15 mouse cellular contexts compared by ENCODE assay signal in the genomic region with DNA sequence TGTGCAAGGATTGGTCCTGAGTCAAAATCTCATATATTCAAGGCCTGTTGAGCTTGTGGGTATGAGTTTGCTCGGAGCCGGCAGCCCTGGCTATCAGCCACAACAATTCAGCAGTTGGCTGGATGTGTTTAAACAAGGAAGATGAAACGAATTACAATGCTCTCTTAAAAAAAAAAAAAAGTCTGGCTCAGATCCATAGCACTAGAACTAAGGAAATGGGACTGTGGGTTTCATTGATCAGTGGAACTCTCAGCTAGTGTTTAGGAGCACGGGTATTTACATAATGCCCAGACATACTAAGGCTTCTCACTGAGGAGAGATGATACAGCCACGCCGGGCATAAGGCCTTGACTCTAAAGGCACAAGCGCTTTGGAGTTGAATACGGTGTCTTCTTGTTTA. TPM values are rescaled to one million over a fixed set of nuclear protein-coding genes. Genes with fewer than 3 reads are reported as not detected.
DNase-seq lines count a peak whose midpoint lies in the region; ATAC-seq and TF ChIP-seq lines count a peak whose summit lies in the region.
"Had no signal": no experiment of that assay in that cellular context is flagged by ENCODE, and none has a peak within 500 bp of the region (broad histone marks: within the 10 kb centered on the region; RNA-seq: fewer than 3 reads in every experiment).

No protein-coding gene starts in this region.

- no peak for TF ChIP-seq POLR2A in brain, embryonic 14.5 days (IDR thresholded peaks at IDR 0.05; ENCODE audit: borderline replicate concordance, extremely low read depth, insufficient read depth, insufficient read length, poor library complexity, severe bottlenecking)

- H3K9me3 ChIP-seq in forebrain, postnatal 0 days (ENCODE audit: low read length) = no peaks in the 10 kb centered on the region
- H3K9me3 ChIP-seq in forebrain, embryonic 10.5 days = no peaks in the 10 kb centered on the region
- H3K9me3 ChIP-seq in lung, embryonic 15.5 days = no peaks in the 10 kb centered on the region
- H3K9me3 ChIP-seq in lung, postnatal 0 days (ENCODE audit: low read length) = no peaks in the 10 kb centered on the region
- H3K9me3 ChIP-seq: embryonic facial prominence, embryonic 13.5 days had no signal

- DNase-seq in forebrain, postnatal 0 days = peak; percentile 47
- DNase-seq in forebrain, embryonic 10.5 days (ENCODE audit: extremely low spot score, low spot score) = no peak
- DNase-seq in lung, postnatal 0 days (ENCODE audit: low spot score) = no peak
- peak; percentile 74 for DNase-seq in brain, embryonic 14.5 days (ENCODE audit: low read depth)
- DNase-seq in cerebellum, adult 8-10 months = peak; percentile 33
- DNase-seq in embryo, embryonic 10.5 days (ENCODE audit: low spot score) = no peak
- no peak for DNase-seq in left cerebral cortex, adult 8-10 months (ENCODE audit: low spot score in 2 of 2)
- DNase-seq: heart, postnatal 36 days; kidney, adult 8-10 months; layer of hippocampus, adult 9-11 months; thymus, adult 18-20 months had no signal

- no peak overlapping the region for H3K27ac ChIP-seq in forebrain, postnatal 0 days (ENCODE audit: low read depth, low read length)
- H3K27ac ChIP-seq in forebrain, embryonic 10.5 days = no peak overlapping the region
- H3K27ac ChIP-seq in lung, embryonic 15.5 days = no peak overlapping the region
- no peak overlapping the region for H3K27ac ChIP-seq in lung, postnatal 0 days (ENCODE audit: low read length)
- H3K27ac ChIP-seq: embryonic facial prominence, embryonic 13.5 days had no signal

- peak; percentile 23; the same call in 1 of the 2 replicates for ATAC-seq in forebrain, postnatal 0 days
- no peak; the same call in 1 of the 2 replicates for ATAC-seq in lung, embryonic 15.5 days (ENCODE audit: borderline replicate concordance, extremely low read depth, low FRiP score, low TSS enrichment)
- no peak for ATAC-seq in lung, postnatal 0 days

- H3K4me1 ChIP-seq in forebrain, postnatal 0 days (ENCODE audit: insufficient read depth) = peaks cover 11% of the 10 kb centered on the region
- H3K4me1 ChIP-seq in forebrain, embryonic 10.5 days = peaks cover 5% of the 10 kb centered on the region
- 0 out of 2 replicates have a peak, but pooled peaks cover 7% of the 10 kb centered on the region for H3K4me1 ChIP-seq in lung, embryonic 15.5 days
- H3K4me1 ChIP-seq in lung, postnatal 0 days (ENCODE audit: insufficient read depth, low read depth, low read length) = no peaks in the 10 kb centered on the region
- H3K4me1 ChIP-seq: embryonic facial prominence, embryonic 13.5 days had no signal

- H3K9ac ChIP-seq in forebrain, postnatal 0 days = no peak overlapping the region
- H3K9ac ChIP-seq in lung, embryonic 15.5 days = no peak overlapping the region
- H3K9ac ChIP-seq in lung, postnatal 0 days (replicated peaks; ENCODE audit: low read depth) = no peak overlapping the region
- H3K9ac ChIP-seq: embryonic facial prominence, embryonic 13.5 days had no signal

- TF ChIP-seq EP300 in lung, postnatal 0 days (IDR thresholded peaks at IDR 0.05) = no peak

- no peak for TF ChIP-seq CTCF in forebrain, postnatal 0 days (IDR thresholded peaks at IDR 0.05; ENCODE audit: low read depth)
- TF ChIP-seq CTCF in lung, postnatal 0 days (IDR thresholded peaks at IDR 0.05) = no peak
- TF ChIP-seq CTCF in brain, embryonic 14.5 days (IDR thresholded peaks at IDR 0.05; ENCODE audit: borderline replicate concordance, extremely low read depth, insufficient read depth, insufficient read length) = no peak

- no peaks in the 10 kb centered on the region for H3K27me3 ChIP-seq in forebrain, postnatal 0 days (ENCODE audit: insufficient read depth, low read length)
- no peaks in the 10 kb centered on the region for H3K27me3 ChIP-seq in forebrain, embryonic 10.5 days (ENCODE audit: poor library complexity, severe bottlenecking)
- H3K27me3 ChIP-seq in lung, embryonic 15.5 days = no peaks in the 10 kb centered on the region
- no peaks in the 10 kb centered on the region for H3K27me3 ChIP-seq in lung, postnatal 0 days (replicated peaks; ENCODE audit: insufficient read depth, low read length)
- H3K27me3 ChIP-seq: CH12.LX; embryonic facial prominence, embryonic 13.5 days had no signal

- H3K4me3 ChIP-seq in forebrain, postnatal 0 days (ENCODE audit: low read depth, low read length) = no peak overlapping the region
- H3K4me3 ChIP-seq in forebrain, embryonic 10.5 days = no peak overlapping the region
- H3K4me3 ChIP-seq in lung, embryonic 15.5 days = no peak overlapping the region
- no peak overlapping the region for H3K4me3 ChIP-seq in lung, postnatal 0 days (ENCODE audit: low read depth, low read length)
- H3K4me3 ChIP-seq: embryonic facial prominence, embryonic 13.5 days had no signal

- WGBS in forebrain, postnatal 0 days = 23% methylated on average over 8 of the region's 8 CpGs
- 87% methylated on average over 8 of the region's 8 CpGs for WGBS in forebrain, embryonic 10.5 days
- 32% methylated on average over 8 of the region's 8 CpGs for WGBS in lung, embryonic 15.5 days
- 38% methylated on average over 8 of the region's 8 CpGs for WGBS in lung, postnatal 0 days

- H3K4me2 ChIP-seq in forebrain, postnatal 0 days (ENCODE audit: low read depth) = no peak overlapping the region
- peak overlapping the region; percentile 19; the same call in 1 of the 2 replicates for H3K4me2 ChIP-seq in lung, embryonic 15.5 days
- no peak overlapping the region for H3K4me2 ChIP-seq in lung, postnatal 0 days (replicated peaks; ENCODE audit: low read depth, low read length)
- H3K4me2 ChIP-seq: embryonic facial prominence, embryonic 13.5 days had no signal

- no peaks in the 10 kb centered on the region for H3K36me3 ChIP-seq in forebrain, postnatal 0 days (ENCODE audit: insufficient read depth)
- H3K36me3 ChIP-seq in forebrain, embryonic 10.5 days (replicated peaks) = no peaks in the 10 kb centered on the region
- H3K36me3 ChIP-seq in lung, embryonic 15.5 days = no peaks in the 10 kb centered on the region
- H3K36me3 ChIP-seq in lung, postnatal 0 days (ENCODE audit: insufficient read depth, low read length) = no peaks in the 10 kb centered on the region
- H3K36me3 ChIP-seq: embryonic facial prominence, embryonic 13.5 days had no signal

RNA-seq across cellular contexts. Expression of a gene that starts 32.6 kb away (rescaled TPM):
- 0.29 and 1.1 TPM in 2 replicates for total RNA-seq in forebrain, postnatal 0 days (2014; rRNA removed)
- polyA plus RNA-seq in forebrain, postnatal 0 days (2015; fragmentation: Nextera tagmentation; extraction: Ambion mirVana) = 0.19 and 0.30 TPM in 2 replicates
- polyA plus RNA-seq in forebrain, embryonic 10.5 days (2016; fragmentation: Nextera tagmentation; extraction: Ambion mirVana) = 0.09 and 0.20 TPM in 2 replicates
- 0.89 and 1.5 TPM in 2 replicates for polyA plus RNA-seq in lung, embryonic 15.5 days (2015; fragmentation: Nextera tagmentation; extraction: Ambion mirVana)
- polyA plus RNA-seq in lung, postnatal 0 days (2015; fragmentation: Nextera tagmentation; extraction: Ambion mirVana) = 8.5 and 9.5 TPM in 2 replicates
- polyA plus RNA-seq in brain, embryonic 14.5 days (2012; rRNA removed) = 0.38 and 0.55 TPM in 2 replicates
- total RNA-seq in left cerebral cortex, adult 8-10 months (2022) = 1 to 10 TPM; 1.2 to 1.5 (median 1.4) TPM
- total RNA-seq: liver, adult 2 months had no signal
- polyA plus RNA-seq: liver, adult 2 months had no signal

Comparison
In these comparisons a context has a peak if more than half of its experiments do, and no peak if none do; other contexts are left out.
1. DNase-seq: peak in forebrain, postnatal 0 days (single experiment), brain, embryonic 14.5 days (single experiment) and cerebellum, adult 8-10 months (single experiment); none in forebrain, embryonic 10.5 days (single experiment), lung, postnatal 0 days (single experiment), embryo, embryonic 10.5 days (single experiment) and left cerebral cortex, adult 8-10 months (0 of 2).